Comparison of ENCODE assay signal across 13 mouse cellular contexts in genomic region chr15:101147910-101148273, GRCm38 (mm10). TPM values are rescaled to one million over a fixed set of nuclear protein-coding genes. Genes with fewer than 3 reads are reported as not detected.
DNase-seq lines count a peak whose midpoint lies in the region; ATAC-seq and TF ChIP-seq lines count a peak whose summit lies in the region.
"Had no signal": no experiment of that assay in that cellular context is flagged by ENCODE, and none has a peak within 500 bp of the region (broad histone marks: within the 10 kb centered on the region; RNA-seq: fewer than 3 reads in every experiment).

No protein-coding gene starts in this region.

- H3K27me3 ChIP-seq in intestine, embryonic 14.5 days (replicated peaks; ENCODE audit: control insufficient read depth, insufficient read depth, low read length), result no peaks in the 10 kb centered on the region
- no peaks in the 10 kb centered on the region for H3K27me3 ChIP-seq in intestine, postnatal 0 days (replicated peaks; ENCODE audit: control insufficient read depth, insufficient read depth, low read length)
- H3K27me3 ChIP-seq in heart, embryonic 15.5 days, result no peaks in the 10 kb centered on the region
- H3K27me3 ChIP-seq in lung, embryonic 16.5 days (ENCODE audit: control insufficient read depth, insufficient read depth, low read depth, low read length), result no peaks in the 10 kb centered on the region
- H3K27me3 ChIP-seq: forebrain, embryonic 15.5 days; hindbrain, embryonic 12.5 days had no signal

- no peak for ATAC-seq in intestine, embryonic 14.5 days (replicated peaks; ENCODE audit: low FRiP score, low TSS enrichment, low read depth)
- no peak for ATAC-seq in intestine, postnatal 0 days
- ATAC-seq in heart, embryonic 15.5 days (replicated peaks; ENCODE audit: insufficient number of reproducible peaks, insufficient read depth, low FRiP score, low read depth), result no peak
- ATAC-seq in lung, embryonic 16.5 days (ENCODE audit: low read depth), result peak; percentile 3; the same call in 1 of the 2 replicates
- ATAC-seq in inflammation-experienced regulatory T-cells, adult 6 months, result no peak
- ATAC-seq: forebrain, embryonic 15.5 days had no signal

- H3K4me3 ChIP-seq in intestine, embryonic 14.5 days (ENCODE audit: low read depth, low read length), result no peak overlapping the region
- H3K4me3 ChIP-seq in intestine, postnatal 0 days (ENCODE audit: low read depth, low read length), result no peak overlapping the region
- H3K4me3 ChIP-seq in heart, embryonic 15.5 days, result no peak overlapping the region
- H3K4me3 ChIP-seq in lung, embryonic 16.5 days (ENCODE audit: low read length), result no peak overlapping the region
- H3K4me3 ChIP-seq: forebrain, embryonic 15.5 days; hindbrain, embryonic 12.5 days; midbrain, embryonic 10.5 days had no signal

- peak overlapping the region; percentile 59 for H3K27ac ChIP-seq in intestine, embryonic 14.5 days (ENCODE audit: low read depth)
- no peak overlapping the region for H3K27ac ChIP-seq in intestine, postnatal 0 days (ENCODE audit: low read depth, low read length)
- H3K27ac ChIP-seq in heart, embryonic 15.5 days, result peak overlapping the region; percentile 52
- H3K27ac ChIP-seq in lung, embryonic 16.5 days (ENCODE audit: low read length), result peak overlapping the region; percentile 40
- H3K27ac ChIP-seq: forebrain, embryonic 15.5 days; hindbrain, embryonic 12.5 days; midbrain, embryonic 10.5 days had no signal

- H3K9me3 ChIP-seq in intestine, embryonic 14.5 days (ENCODE audit: control insufficient read depth, low read length), result no peaks in the 10 kb centered on the region
- H3K9me3 ChIP-seq in intestine, postnatal 0 days (ENCODE audit: control insufficient read depth), result no peaks in the 10 kb centered on the region
- no peaks in the 10 kb centered on the region for H3K9me3 ChIP-seq in heart, embryonic 15.5 days (replicated peaks)
- no peaks in the 10 kb centered on the region for H3K9me3 ChIP-seq in lung, embryonic 16.5 days (ENCODE audit: control insufficient read depth, low read length)
- H3K9me3 ChIP-seq: forebrain, embryonic 15.5 days; hindbrain, embryonic 12.5 days; midbrain, embryonic 10.5 days had no signal

- no peaks in the 10 kb centered on the region for H3K36me3 ChIP-seq in intestine, embryonic 14.5 days (ENCODE audit: control insufficient read depth, insufficient read depth, low read length)
- H3K36me3 ChIP-seq in intestine, postnatal 0 days (ENCODE audit: control insufficient read depth, insufficient read depth), result no peaks in the 10 kb centered on the region
- H3K36me3 ChIP-seq in heart, embryonic 15.5 days, result no peaks in the 10 kb centered on the region
- H3K36me3 ChIP-seq in lung, embryonic 16.5 days (ENCODE audit: control insufficient read depth, insufficient read depth, low read length), result 0 out of 2 replicates have a peak, but pooled peaks cover 3% of the 10 kb centered on the region
- H3K36me3 ChIP-seq: forebrain, embryonic 15.5 days; hindbrain, embryonic 12.5 days; midbrain, embryonic 10.5 days had no signal

- WGBS in intestine, embryonic 14.5 days, result 17% methylated on average over 6 of the region's 6 CpGs
- 12% methylated on average over 6 of the region's 6 CpGs for WGBS in intestine, postnatal 0 days
- 4% methylated on average over 6 of the region's 6 CpGs for WGBS in heart, embryonic 15.5 days
- 10% methylated on average over 6 of the region's 6 CpGs for WGBS in lung, embryonic 16.5 days

- TF ChIP-seq CTCF in intestine, postnatal 0 days (IDR thresholded peaks at IDR 0.05; ENCODE audit: low read depth), result no peak

- intact Hi-C loops in left cerebral cortex, postnatal 25 days (cut with DNase I), result loop anchor here (2.0 kb wide), 1 partner anchor 29 kb away; no protein-coding TSS in a partner anchor

- H3K4me2 ChIP-seq in intestine, embryonic 14.5 days (ENCODE audit: low read length), result peak overlapping the region; percentile 18; the same call in 1 of the 2 replicates
- H3K4me2 ChIP-seq in intestine, postnatal 0 days (replicated peaks; ENCODE audit: low read depth), result no peak overlapping the region
- H3K4me2 ChIP-seq in heart, embryonic 15.5 days, result peak overlapping the region; percentile 46
- H3K4me2 ChIP-seq in lung, embryonic 16.5 days (ENCODE audit: low read depth, low read length), result no peak overlapping the region
- H3K4me2 ChIP-seq: forebrain, embryonic 15.5 days; hindbrain, embryonic 12.5 days had no signal

- 0 out of 2 replicates have a peak overlapping the region, but pooled peaks have one; percentile 10 for H3K9ac ChIP-seq in intestine, embryonic 14.5 days (ENCODE audit: low read length)
- H3K9ac ChIP-seq in intestine, postnatal 0 days (ENCODE audit: low read depth, low read length), result no peak overlapping the region
- no peak overlapping the region for H3K9ac ChIP-seq in heart, embryonic 15.5 days
- peak overlapping the region; percentile 6; the same call in 1 of the 2 replicates for H3K9ac ChIP-seq in lung, embryonic 16.5 days (ENCODE audit: low read length)
- H3K9ac ChIP-seq: forebrain, embryonic 15.5 days; hindbrain, embryonic 12.5 days had no signal

- DNase-seq in intestine, embryonic 14.5 days (ENCODE audit: low spot score), result no peak
- peak; percentile 60 for DNase-seq in MEL-GATA-1-ER (ENCODE audit: extremely low read depth, low read depth)
- DNase-seq in adipocyte (ENCODE audit: low spot score), result no peak
- no peak for DNase-seq in left cerebral cortex, postnatal 25 days (ENCODE audit: low spot score in 2 of 2)
- DNase-seq: embryo, embryonic 11 days had no signal

- H3K4me1 ChIP-seq in intestine, embryonic 14.5 days (replicated peaks; ENCODE audit: control insufficient read depth, insufficient read depth, low read length), result peaks cover 48% of the 10 kb centered on the region
- H3K4me1 ChIP-seq in intestine, postnatal 0 days (replicated peaks; ENCODE audit: control insufficient read depth, insufficient read depth, low read length), result peaks cover 28% of the 10 kb centered on the region
- H3K4me1 ChIP-seq in heart, embryonic 15.5 days (replicated peaks), result peaks cover 57% of the 10 kb centered on the region
- peaks cover 40% of the 10 kb centered on the region for H3K4me1 ChIP-seq in lung, embryonic 16.5 days (replicated peaks; ENCODE audit: control insufficient read depth, insufficient read depth, low read length)

RNA-seq across cellular contexts. Expression of gene Acvrl1, which starts 19.6 kb away (rescaled TPM):
- 16.5 and 16.6 TPM in 2 replicates for polyA plus RNA-seq in intestine, embryonic 14.5 days (2014; fragmentation: Nextera tagmentation; extraction: Ambion mirVana)
- polyA plus RNA-seq in intestine, postnatal 0 days (2015; fragmentation: Nextera tagmentation; extraction: Ambion mirVana), result 13.8 and 14.6 TPM in 2 replicates
- 13.1 and 17.1 TPM in 2 replicates for polyA plus RNA-seq in heart, embryonic 15.5 days (2015; fragmentation: Nextera tagmentation; extraction: Ambion mirVana)
- polyA plus RNA-seq in lung, embryonic 16.5 days (2015; fragmentation: Nextera tagmentation; extraction: Ambion mirVana), result 91.3 and 93.3 TPM in 2 replicates
- polyA plus RNA-seq in inflammation-experienced regulatory T-cells, adult 6 months (2017; shearing (Covaris generic)), result 1 to 10 TPM in 1 of 3 experiments, under 1 TPM in 1, not detected in 1; 0.86 to 1.9 TPM
- 10 to 100 TPM; 12.3 to 12.5 TPM for total RNA-seq in left cerebral cortex, postnatal 25 days (2021)

RNA-seq across cellular contexts. Expression of gene Acvr1b, which starts 26.0 kb away (rescaled TPM):
- 12.5 and 12.6 TPM in 2 replicates for polyA plus RNA-seq in intestine, embryonic 14.5 days (2014; fragmentation: Nextera tagmentation; extraction: Ambion mirVana)
- 6.0 and 6.8 TPM in 2 replicates for polyA plus RNA-seq in intestine, postnatal 0 days (2015; fragmentation: Nextera tagmentation; extraction: Ambion mirVana)
- polyA plus RNA-seq in heart, embryonic 15.5 days (2015; fragmentation: Nextera tagmentation; extraction: Ambion mirVana), result 5.8 and 6.9 TPM in 2 replicates
- polyA plus RNA-seq in lung, embryonic 16.5 days (2015; fragmentation: Nextera tagmentation; extraction: Ambion mirVana), result 6.8 and 7.9 TPM in 2 replicates
- 1 to 10 TPM in 2 of 3 experiments, under 1 TPM in 1; 0.53 to 4.0 (median 3.6) TPM for polyA plus RNA-seq in inflammation-experienced regulatory T-cells, adult 6 months (2017; shearing (Covaris generic))
- total RNA-seq in left cerebral cortex, postnatal 25 days (2021), result 100 to 1,000 TPM; 109 to 112 TPM

RNA-seq across cellular contexts. Expression of gene Ankrd33, which starts 32.3 kb away (rescaled TPM):
- not detected in 2 replicates for polyA plus RNA-seq in intestine, embryonic 14.5 days (2014; fragmentation: Nextera tagmentation; extraction: Ambion mirVana)
- not detected in 2 replicates for polyA plus RNA-seq in intestine, postnatal 0 days (2015; fragmentation: Nextera tagmentation; extraction: Ambion mirVana)
- not detected in 2 replicates for polyA plus RNA-seq in heart, embryonic 15.5 days (2015; fragmentation: Nextera tagmentation; extraction: Ambion mirVana)
- polyA plus RNA-seq in lung, embryonic 16.5 days (2015; fragmentation: Nextera tagmentation; extraction: Ambion mirVana), result not detected in 2 replicates
- not detected for polyA plus RNA-seq in inflammation-experienced regulatory T-cells, adult 6 months (2017; shearing (Covaris generic))
- total RNA-seq in left cerebral cortex, postnatal 25 days (2021), result not detected
- total RNA-seq: neutrophil, adult 5-6 weeks had no signal
- polyA plus RNA-seq: forebrain, embryonic 15.5 days; hindbrain, embryonic 12.5 days; midbrain, embryonic 10.5 days had no signal

Comparison
In these comparisons a context has a peak if more than half of its experiments do, and no peak if none do; other contexts are left out.
1. H3K4me2 ChIP-seq: peak in intestine, embryonic 14.5 days (single experiment) and heart, embryonic 15.5 days (single experiment); none in intestine, postnatal 0 days (single experiment) and lung, embryonic 16.5 days (single experiment).
2. H3K9ac ChIP-seq: peak in intestine, embryonic 14.5 days (single experiment) and lung, embryonic 16.5 days (single experiment); none in intestine, postnatal 0 days (single experiment) and heart, embryonic 15.5 days (single experiment).